In genomic region chrX:152743642-152744041, GRCm38 (mm10) we compare ENCODE assay signal across 28 mouse cellular contexts. TPM values are rescaled to one million over a fixed set of nuclear protein-coding genes. Genes with fewer than 3 reads are reported as not detected.
DNase-seq lines count a peak whose midpoint lies in the region; ATAC-seq and TF ChIP-seq lines count a peak whose summit lies in the region.
"Had no signal": no experiment of that assay in that cellular context is flagged by ENCODE, and none has a peak within 500 bp of the region (broad histone marks: within the 10 kb centered on the region; RNA-seq: fewer than 3 reads in every experiment).

No protein-coding gene starts in this region.

- H3K9ac ChIP-seq in heart, embryonic 14.5 days (ENCODE audit: low read length): no peak overlapping the region
- H3K9ac ChIP-seq in heart, postnatal 0 days (replicated peaks; ENCODE audit: low read depth, low read length): no peak overlapping the region
- no peak overlapping the region for H3K9ac ChIP-seq in heart, embryonic 11.5 days (ENCODE audit: low read depth, low read length)
- no peak overlapping the region for H3K9ac ChIP-seq in lung, embryonic 15.5 days
- H3K9ac ChIP-seq: embryonic facial prominence, embryonic 12.5 days; embryonic facial prominence, embryonic 15.5 days; forebrain, postnatal 0 days; hindbrain, embryonic 12.5 days; hindbrain, embryonic 15.5 days had no signal

- no peaks in the 10 kb centered on the region for H3K36me3 ChIP-seq in heart, embryonic 14.5 days (ENCODE audit: control insufficient read depth, insufficient read depth, low read length)
- H3K36me3 ChIP-seq in heart, postnatal 0 days (replicated peaks; ENCODE audit: control insufficient read depth, insufficient read depth, low read length): no peaks in the 10 kb centered on the region
- H3K36me3 ChIP-seq in heart, embryonic 11.5 days (ENCODE audit: control insufficient read depth, insufficient read depth, low read length): no peaks in the 10 kb centered on the region
- H3K36me3 ChIP-seq in lung, embryonic 15.5 days: no peaks in the 10 kb centered on the region
- H3K36me3 ChIP-seq: embryonic facial prominence, embryonic 12.5 days; embryonic facial prominence, embryonic 15.5 days; hindbrain, embryonic 12.5 days; hindbrain, embryonic 15.5 days had no signal

- no peak for TF ChIP-seq EP300 in heart, postnatal 0 days (IDR thresholded peaks at IDR 0.05; ENCODE audit: low read depth)

- H3K27me3 ChIP-seq in heart, embryonic 14.5 days (ENCODE audit: control insufficient read depth, insufficient read depth, low read length): no peaks in the 10 kb centered on the region
- no peaks in the 10 kb centered on the region for H3K27me3 ChIP-seq in heart, postnatal 0 days (ENCODE audit: control insufficient read depth, insufficient read depth, low read length)
- H3K27me3 ChIP-seq in heart, embryonic 11.5 days (ENCODE audit: control insufficient read depth, insufficient read depth, low read length): peaks cover 3% of the 10 kb centered on the region; the same call in 1 of the 2 replicates
- H3K27me3 ChIP-seq in lung, embryonic 15.5 days: no peaks in the 10 kb centered on the region

- H3K4me3 ChIP-seq in heart, embryonic 14.5 days (ENCODE audit: control insufficient read depth in 1 of 2, insufficient read depth in 1 of 2, low read depth in 1 of 2, low read length in 2 of 2): no peak overlapping the region
- no peak overlapping the region for H3K4me3 ChIP-seq in heart, postnatal 0 days (ENCODE audit: low read depth, low read length)
- no peak overlapping the region for H3K4me3 ChIP-seq in heart, embryonic 11.5 days (ENCODE audit: low read depth, low read length)
- no peak overlapping the region for H3K4me3 ChIP-seq in lung, embryonic 15.5 days
- H3K4me3 ChIP-seq: embryonic facial prominence, embryonic 12.5 days; embryonic facial prominence, embryonic 15.5 days; gastrocnemius, adult 2 months; hindbrain, embryonic 12.5 days; hindbrain, embryonic 15.5 days had no signal

- TF ChIP-seq CTCF in heart, postnatal 0 days (IDR thresholded peaks at IDR 0.05; ENCODE audit: low read depth): no peak

- no peak for ATAC-seq in heart, embryonic 14.5 days (ENCODE audit: insufficient number of reproducible peaks, insufficient read depth, low FRiP score, low read depth)
- ATAC-seq in heart, postnatal 0 days (ENCODE audit: insufficient read depth, low read depth): no peak
- ATAC-seq in heart, embryonic 11.5 days (replicated peaks; ENCODE audit: insufficient number of reproducible peaks, low FRiP score, low TSS enrichment): no peak
- no peak for ATAC-seq in lung, embryonic 15.5 days (ENCODE audit: borderline replicate concordance, extremely low read depth, low FRiP score, low TSS enrichment)
- ATAC-seq: CD4-positive, CD25-positive, alpha-beta regulatory T cell, adult 4 months; forebrain, embryonic 14.5 days; forebrain, postnatal 0 days; intestine, postnatal 0 days had no signal

- no peak overlapping the region for H3K4me2 ChIP-seq in heart, embryonic 14.5 days (ENCODE audit: low read length)
- H3K4me2 ChIP-seq in heart, postnatal 0 days (ENCODE audit: low read depth, low read length): no peak overlapping the region
- H3K4me2 ChIP-seq in heart, embryonic 11.5 days: no peak overlapping the region
- H3K4me2 ChIP-seq in lung, embryonic 15.5 days: no peak overlapping the region
- H3K4me2 ChIP-seq: embryonic facial prominence, embryonic 12.5 days; embryonic facial prominence, embryonic 15.5 days; hindbrain, embryonic 12.5 days; hindbrain, embryonic 15.5 days had no signal

- H3K4me1 ChIP-seq in heart, embryonic 14.5 days (ENCODE audit: control insufficient read depth in 2 of 2, insufficient read depth in 2 of 2, low read length in 2 of 2): peaks cover 3 to 5% of the 10 kb centered on the region in 2 experiments; a peak in 2 of 4 replicates
- H3K4me1 ChIP-seq in heart, postnatal 0 days (ENCODE audit: control insufficient read depth, insufficient read depth): no peaks in the 10 kb centered on the region
- H3K4me1 ChIP-seq in heart, embryonic 11.5 days (ENCODE audit: control insufficient read depth, insufficient read depth, low read length): no peaks in the 10 kb centered on the region; the same call in 1 of the 2 replicates
- H3K4me1 ChIP-seq in lung, embryonic 15.5 days: no peaks in the 10 kb centered on the region
- H3K4me1 ChIP-seq: embryonic facial prominence, embryonic 12.5 days; embryonic facial prominence, embryonic 15.5 days; hindbrain, embryonic 12.5 days; hindbrain, embryonic 15.5 days had no signal

- H3K27ac ChIP-seq in heart, embryonic 14.5 days (replicated peaks in 1 of 2; ENCODE audit: control insufficient read depth in 1 of 2, insufficient read depth in 1 of 2, low read depth in 2 of 2, low read length in 2 of 2): peak overlapping the region; percentile 27 to 42
- peak overlapping the region; percentile 46; the same call in 1 of the 2 replicates for H3K27ac ChIP-seq in heart, postnatal 0 days (ENCODE audit: low read depth)
- H3K27ac ChIP-seq in heart, embryonic 11.5 days (ENCODE audit: low read depth, low read length): no peak overlapping the region; the same call in 1 of the 2 replicates
- H3K27ac ChIP-seq in lung, embryonic 15.5 days: 0 out of 2 replicates have a peak overlapping the region, but pooled peaks have one; percentile 37
- H3K27ac ChIP-seq: embryonic facial prominence, embryonic 12.5 days; embryonic facial prominence, embryonic 15.5 days; gastrocnemius, adult 2 months; hindbrain, embryonic 12.5 days; hindbrain, embryonic 15.5 days had no signal

- DNase-seq in heart, adult 8-10 months (ENCODE audit: low spot score): no peak
- DNase-seq in heart, postnatal 0 days (ENCODE audit: low spot score): no peak
- no peak for DNase-seq in lung, postnatal 4 days
- DNase-seq: adrenal gland, adult 2 months; adrenal gland, postnatal 14 days; cerebellum, adult 11 months; cerebellum, adult 2 months; cerebellum, adult 9-11 months; cerebellum, postnatal 25 days; forebrain, postnatal 0 days; gastrocnemius, adult 2 months; gastrocnemius, postnatal 14 days; heart, adult 11 months had no signal

- no peaks in the 10 kb centered on the region for H3K9me3 ChIP-seq in heart, embryonic 14.5 days (ENCODE audit: control insufficient read depth, low read length)
- no peaks in the 10 kb centered on the region for H3K9me3 ChIP-seq in heart, postnatal 0 days (replicated peaks; ENCODE audit: control insufficient read depth, low read length)
- H3K9me3 ChIP-seq in heart, embryonic 11.5 days (replicated peaks; ENCODE audit: control insufficient read depth, low read length): no peaks in the 10 kb centered on the region
- H3K9me3 ChIP-seq in lung, embryonic 15.5 days: no peaks in the 10 kb centered on the region
- H3K9me3 ChIP-seq: embryonic facial prominence, embryonic 12.5 days; embryonic facial prominence, embryonic 15.5 days; hindbrain, embryonic 12.5 days; hindbrain, embryonic 15.5 days had no signal

RNA-seq across cellular contexts. Expression of gene Shroom2, which starts 25.6 kb away (rescaled TPM):
- 7.3 TPM in 2 replicates for polyA plus RNA-seq in heart, embryonic 14.5 days (2014; fragmentation: Nextera tagmentation; extraction: Ambion mirVana)
- total RNA-seq in heart, adult 8-10 months (2022): 1 to 10 TPM; 3.2 to 5.1 (median 3.8) TPM
- total RNA-seq in heart, postnatal 0 days (2014; rRNA removed; ENCODE audit: low replicate concordance): 13.5 and 17.1 TPM in 2 replicates
- polyA plus RNA-seq in heart, postnatal 0 days (2015; fragmentation: Nextera tagmentation; extraction: Ambion mirVana): 1.5 and 2.0 TPM in 2 replicates
- 5.8 and 7.3 TPM in 2 replicates for polyA plus RNA-seq in heart, embryonic 11.5 days (2014; fragmentation: Nextera tagmentation; extraction: Ambion mirVana)
- polyA plus RNA-seq in lung, embryonic 15.5 days (2015; fragmentation: Nextera tagmentation; extraction: Ambion mirVana): 6.6 and 7.3 TPM in 2 replicates
- total RNA-seq: common myeloid progenitor, adult 5-6 weeks; hematopoietic stem cell, adult 5-6 weeks; MEL had no signal
- polyA plus RNA-seq: CD4-positive, CD25-positive, alpha-beta regulatory T cell, adult 4 months had no signal

RNA-seq across cellular contexts. Expression of gene Gpr143, which starts 38.1 kb away (rescaled TPM):
- polyA plus RNA-seq in heart, embryonic 14.5 days (2014; fragmentation: Nextera tagmentation; extraction: Ambion mirVana): 0.50 TPM in 1 of 2 replicates, not detected in the other
- not detected for total RNA-seq in heart, adult 8-10 months (2022)
- not detected in 2 replicates for total RNA-seq in heart, postnatal 0 days (2014; rRNA removed; ENCODE audit: low replicate concordance)
- 0.12 TPM in 2 replicates for polyA plus RNA-seq in heart, postnatal 0 days (2015; fragmentation: Nextera tagmentation; extraction: Ambion mirVana)
- polyA plus RNA-seq in heart, embryonic 11.5 days (2014; fragmentation: Nextera tagmentation; extraction: Ambion mirVana): 0.19 TPM in 1 of 2 replicates, not detected in the other
- polyA plus RNA-seq in lung, embryonic 15.5 days (2015; fragmentation: Nextera tagmentation; extraction: Ambion mirVana): 0.34 TPM in 1 of 2 replicates, not detected in the other
- total RNA-seq: adrenal gland, postnatal 14 days; common myeloid progenitor, adult 5-6 weeks; forebrain, postnatal 0 days; gastrocnemius, adult 2 months; gastrocnemius, postnatal 14 days; hematopoietic stem cell, adult 5-6 weeks; MEL had no signal
- polyA plus RNA-seq: adrenal gland, adult 2 months; C2C12; CD4-positive, CD25-positive, alpha-beta regulatory T cell, adult 4 months; cerebellum, adult 2 months; intestine, embryonic 14.5 days; intestine, postnatal 0 days had no signal
